26 mouse cellular contexts compared by ENCODE assay signal in the genomic region with DNA sequence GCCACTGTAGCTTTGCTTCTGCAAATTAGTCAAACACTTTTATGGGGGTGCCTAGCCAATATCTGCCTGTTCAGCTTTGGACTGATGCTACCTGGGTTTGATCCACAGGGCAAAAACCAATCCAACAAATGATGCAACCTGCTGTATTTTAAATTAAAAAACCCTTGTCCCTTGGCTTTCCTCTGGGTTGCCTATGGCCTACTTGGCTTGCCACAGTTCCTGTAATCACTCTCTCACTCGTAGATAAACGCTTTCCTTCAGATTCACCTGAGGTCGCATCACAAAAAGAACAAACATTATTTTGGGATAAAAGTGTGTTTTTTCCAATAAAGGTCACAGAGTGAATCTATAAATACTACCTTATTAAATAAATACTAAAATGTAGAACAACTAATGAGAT. TPM values are rescaled to one million over a fixed set of nuclear protein-coding genes. Genes with fewer than 3 reads are reported as not detected.
DNase-seq lines count a peak whose midpoint lies in the region; ATAC-seq and TF ChIP-seq lines count a peak whose summit lies in the region.
"Had no signal": no experiment of that assay in that cellular context is flagged by ENCODE, and none has a peak within 500 bp of the region (broad histone marks: within the 10 kb centered on the region; RNA-seq: fewer than 3 reads in every experiment).

No protein-coding gene starts in this region.

- no peak overlapping the region for H3ac ChIP-seq in myocyte (ENCODE audit: control insufficient read depth, insufficient read length)

- H3K36me3 ChIP-seq in liver, postnatal 0 days (replicated peaks; ENCODE audit: insufficient read depth, low read length) = peaks cover 27% of the 10 kb centered on the region
- H3K36me3 ChIP-seq in liver, embryonic 11.5 days (ENCODE audit: control insufficient read depth, insufficient read depth, low read length) = peaks cover 14% of the 10 kb centered on the region; the same call in 1 of the 2 replicates
- H3K36me3 ChIP-seq in myocyte (ENCODE audit: control insufficient read depth, insufficient read depth) = peaks cover 33% of the 10 kb centered on the region
- H3K36me3 ChIP-seq in hindbrain, embryonic 12.5 days = peaks cover 25% of the 10 kb centered on the region

- ATAC-seq in liver, postnatal 0 days = no peak
- ATAC-seq in liver, embryonic 11.5 days (replicated peaks; ENCODE audit: low FRiP score) = no peak
- no peak for ATAC-seq in hindbrain, embryonic 12.5 days (ENCODE audit: low FRiP score)
- ATAC-seq: CD4-positive, CD25-positive, alpha-beta regulatory T cell, adult 4 months; forebrain, embryonic 15.5 days; hindbrain, postnatal 0 days; inflammation-experienced regulatory T-cells, adult 6 months; intestine, embryonic 16.5 days had no signal

- peaks cover 24% of the 10 kb centered on the region for H3K4me1 ChIP-seq in liver, postnatal 0 days (ENCODE audit: insufficient read depth)
- peaks cover 15% of the 10 kb centered on the region for H3K4me1 ChIP-seq in liver, embryonic 11.5 days (replicated peaks; ENCODE audit: control insufficient read depth, insufficient read depth, low read length)
- peaks cover 19% of the 10 kb centered on the region for H3K4me1 ChIP-seq in hindbrain, embryonic 12.5 days

- H3K9me3 ChIP-seq in liver, postnatal 0 days (ENCODE audit: low read length) = no peaks in the 10 kb centered on the region
- no peaks in the 10 kb centered on the region for H3K9me3 ChIP-seq in liver, embryonic 11.5 days (ENCODE audit: control insufficient read depth, low read length)
- H3K9me3 ChIP-seq in hindbrain, embryonic 12.5 days (replicated peaks) = no peaks in the 10 kb centered on the region
- H3K9me3 ChIP-seq: embryonic facial prominence, embryonic 15.5 days; forebrain, embryonic 12.5 days; forebrain, embryonic 15.5 days; heart, embryonic 10.5 days; hindbrain, embryonic 10.5 days had no signal

- H3K9ac ChIP-seq in liver, postnatal 0 days (replicated peaks) = no peak overlapping the region
- H3K9ac ChIP-seq in liver, embryonic 11.5 days (ENCODE audit: low read depth, low read length) = no peak overlapping the region
- no peak overlapping the region for H3K9ac ChIP-seq in hindbrain, embryonic 12.5 days
- H3K9ac ChIP-seq: embryonic facial prominence, embryonic 15.5 days; forebrain, embryonic 12.5 days; forebrain, embryonic 15.5 days; hindbrain, embryonic 14.5 days had no signal

- intact Hi-C loops in heart, postnatal 36 days (cut with DNase I) = no loop called here

- TF ChIP-seq CTCF in liver, postnatal 0 days (IDR thresholded peaks at IDR 0.05; ENCODE audit: low read depth) = no peak

- H3K4me3 ChIP-seq in liver, postnatal 0 days (ENCODE audit: low read depth, low read length) = no peak overlapping the region
- no peak overlapping the region for H3K4me3 ChIP-seq in liver, embryonic 11.5 days (ENCODE audit: low read depth, low read length)
- no peak overlapping the region for H3K4me3 ChIP-seq in myocyte
- H3K4me3 ChIP-seq in hindbrain, embryonic 12.5 days = no peak overlapping the region
- H3K4me3 ChIP-seq: embryonic facial prominence, embryonic 15.5 days; forebrain, embryonic 12.5 days; forebrain, embryonic 15.5 days; heart, embryonic 10.5 days; hindbrain, embryonic 10.5 days had no signal

- peaks cover 55% of the 10 kb centered on the region for H3K79me2 ChIP-seq in myocyte (ENCODE audit: control insufficient read depth, insufficient read depth)

- no peak overlapping the region for H3K4me2 ChIP-seq in liver, postnatal 0 days (ENCODE audit: low read depth, low read length)
- no peak overlapping the region for H3K4me2 ChIP-seq in liver, embryonic 11.5 days
- H3K4me2 ChIP-seq in myocyte (ENCODE audit: low read depth) = peak overlapping the region; percentile 35
- H3K4me2 ChIP-seq in hindbrain, embryonic 12.5 days (replicated peaks) = no peak overlapping the region
- H3K4me2 ChIP-seq: embryonic facial prominence, embryonic 15.5 days; forebrain, embryonic 12.5 days; forebrain, embryonic 15.5 days; hindbrain, embryonic 14.5 days had no signal

- TF ChIP-seq EP300 in liver, postnatal 0 days (IDR thresholded peaks at IDR 0.05; ENCODE audit: low read depth) = 0 out of 2 replicates have a peak, but pooled peaks have one; percentile 10

- H3K27ac ChIP-seq in liver, postnatal 0 days (ENCODE audit: low read depth) = peak overlapping the region; percentile 11; the same call in 1 of the 2 replicates
- H3K27ac ChIP-seq in liver, embryonic 11.5 days (ENCODE audit: low read depth, low read length) = no peak overlapping the region
- no peak overlapping the region for H3K27ac ChIP-seq in hindbrain, embryonic 12.5 days
- H3K27ac ChIP-seq: embryonic facial prominence, embryonic 15.5 days; forebrain, embryonic 12.5 days; forebrain, embryonic 15.5 days; heart, embryonic 10.5 days; hindbrain, embryonic 10.5 days; hindbrain, embryonic 14.5 days; hindbrain, postnatal 0 days had no signal

- peak; percentile 21 for DNase-seq in adrenal gland, postnatal 14 days
- DNase-seq in adrenal gland, postnatal 36 days = no peak
- peak; percentile 9 to 18 for DNase-seq in heart, adult 18-20 months
- DNase-seq in heart, postnatal 36 days = no peak
- no peak for DNase-seq in liver, postnatal 0 days
- DNase-seq in liver, embryonic 11.5 days (ENCODE audit: low spot score) = no peak
- DNase-seq: adrenal gland, postnatal 25 days; cerebellum, adult 11 months; cerebellum, adult 8-10 months; cerebellum, postnatal 10 days; cerebellum, postnatal 36 days; embryo, embryonic 11 days; gastrocnemius, postnatal 10 days; kidney, adult 18-20 months had no signal

- WGBS in liver, postnatal 0 days (ENCODE audit: insufficient replicate concordance) = 55% methylated on average over 3 of the region's 3 CpGs
- 75% methylated on average over 3 of the region's 3 CpGs for WGBS in liver, embryonic 11.5 days
- 89% methylated on average over 3 of the region's 3 CpGs for WGBS in hindbrain, embryonic 12.5 days

- no peak for TF ChIP-seq POLR2A in myocyte (IDR thresholded peaks at IDR 0.05; ENCODE audit: insufficient read length, low read depth)

- H3K27me3 ChIP-seq in liver, postnatal 0 days (ENCODE audit: insufficient read depth, low read length) = no peaks in the 10 kb centered on the region
- H3K27me3 ChIP-seq in liver, embryonic 11.5 days (replicated peaks; ENCODE audit: control insufficient read depth, insufficient read depth, low read length) = no peaks in the 10 kb centered on the region
- H3K27me3 ChIP-seq in myocyte (ENCODE audit: control insufficient read depth, insufficient read depth, insufficient read length) = no peaks in the 10 kb centered on the region
- H3K27me3 ChIP-seq in hindbrain, embryonic 12.5 days = no peaks in the 10 kb centered on the region
- H3K27me3 ChIP-seq: embryonic facial prominence, embryonic 15.5 days; forebrain, embryonic 12.5 days; forebrain, embryonic 15.5 days had no signal

TF ChIP-seq in myocyte, 11 proteins besides CTCF, POLR2A, EP300 and RAD21:
- TF ChIP-seq MYOG (IDR thresholded peaks at IDR 0.05; ENCODE audit: control insufficient read depth in 1 of 3, insufficient read depth in 1 of 3, insufficient read length in 2 of 3, low read depth in 2 of 3) (no peak), REST (IDR thresholded peaks at IDR 0.05; ENCODE audit: insufficient read depth, insufficient read length) (no peak), SRF (IDR thresholded peaks at IDR 0.05; ENCODE audit: control insufficient read depth, insufficient read length, low read depth) (no peak), POLR2AphosphoS2 (IDR thresholded peaks at IDR 0.05; ENCODE audit: insufficient read length, low read depth) (no peak), CEBPB (IDR thresholded peaks at IDR 0.05; ENCODE audit: insufficient read depth, poor library complexity, severe bottlenecking) (no peak), MAX (IDR thresholded peaks at IDR 0.05; ENCODE audit: low read depth) (no peak)

RNA-seq across cellular contexts. Expression of a gene that starts 3.0 kb away (rescaled TPM):
- 110 and 114 TPM in 2 replicates for total RNA-seq in adrenal gland, postnatal 14 days (2021)
- 100 to 1,000 TPM; 126 to 127 TPM for total RNA-seq in adrenal gland, postnatal 36 days (2021)
- 100 to 1,000 TPM; 159 to 180 TPM for total RNA-seq in heart, adult 18-20 months (2021)
- 100 to 1,000 TPM; 170 to 175 TPM for total RNA-seq in heart, postnatal 36 days (2021)
- 88.3 and 90.6 TPM in 2 replicates for polyA plus RNA-seq in liver, postnatal 0 days (2015; fragmentation: Nextera tagmentation; extraction: Ambion mirVana)
- polyA plus RNA-seq in liver, embryonic 11.5 days (2014; fragmentation: Nextera tagmentation; extraction: Ambion mirVana) = 136 and 139 TPM in 2 replicates
- 117 TPM for polyA plus RNA-seq in myocyte (2012; fragmentation: generic; extraction: Trizol)
- 147 and 148 TPM in 2 replicates for polyA plus RNA-seq in hindbrain, embryonic 12.5 days (2016; fragmentation: Nextera tagmentation; extraction: Ambion mirVana)

Comparison
In these comparisons a context has a peak if more than half of its experiments do, and no peak if none do; other contexts are left out.
1. DNase-seq: peak in adrenal gland, postnatal 14 days (single experiment) and heart, adult 18-20 months (2 of 2); none in adrenal gland, postnatal 36 days (0 of 2), heart, postnatal 36 days (0 of 2), liver, postnatal 0 days (single experiment) and liver, embryonic 11.5 days (single experiment).